Mouse (Mus musculus): ENCODE results near the gene Vcpkmt. TPM values are rescaled to one million over a fixed set of nuclear protein-coding genes. Genes with fewer than 3 reads are reported as not detected.
"Not testable (repeated sequence)": the region's sequence is repeated elsewhere in the genome, so short reads cannot be mapped to it uniquely, and the experiment has no call there.

Vcpkmt gene
- 25.5 and 30.6 TPM in 2 replicates for polyA plus RNA-seq (2015; fragmentation: Nextera tagmentation; extraction: Ambion mirVana)

GRCm38 (mm10) chr12:69582613-69583269 is at the start of gene Vcpkmt:
Gene Vcpkmt, minus strand, starts transcription at chr12:69583028.
- Histone ChIP-seq H3K36me3 (ENCODE audit: control insufficient read depth, insufficient read depth, low read length) (peaks cover 27% of the 10 kb centered on the region), H3K27me3 (replicated peaks; ENCODE audit: control insufficient read depth, insufficient read depth, low read length) (no peaks in the 10 kb centered on the region), H3K4me3 (ENCODE audit: low read length) (peak within 1 kb of the TSS; percentile 65), H3K4me1 (ENCODE audit: control insufficient read depth, insufficient read depth, low read depth, low read length) (peaks cover 12% of the 10 kb centered on the region), H3K4me2 (ENCODE audit: low read length) (peak within 1 kb of the TSS; percentile 78), H3K9me3 (ENCODE audit: control insufficient read depth, low read length) (no peaks in the 10 kb centered on the region), H3K9ac (ENCODE audit: low read depth, low read length) (peak within 1 kb of the TSS; percentile 80), H3K27ac (ENCODE audit: low read depth, low read length) (peak within 1 kb of the TSS; percentile 86)
- ATAC-seq: peak; percentile 97
- under 1% methylated on average over 56 of the region's 56 CpGs for WGBS

- not testable (repeated sequence) for H3K4me3 ChIP-seq (ENCODE audit: low read length); H3K4me1 ChIP-seq (ENCODE audit: control insufficient read depth, insufficient read depth, low read depth, low read length); ATAC-seq; H3K4me2 ChIP-seq (ENCODE audit: low read length); H3K9ac ChIP-seq (ENCODE audit: low read depth, low read length); H3K9me3 ChIP-seq (ENCODE audit: control insufficient read depth, low read length); H3K27me3 ChIP-seq (replicated peaks; ENCODE audit: control insufficient read depth, insufficient read depth, low read length); H3K27ac ChIP-seq (ENCODE audit: low read depth, low read length)
- peaks cover 13% of the 10 kb centered on the region for H3K36me3 ChIP-seq (ENCODE audit: control insufficient read depth, insufficient read depth, low read length)
- WGBS: 88% methylated on average over 5 of the region's 5 CpGs
Observed at GRCm38 (mm10) chr12:69618590-69618989, 35.8 kb upstream of the Vcpkmt start.

GRCm38 (mm10) chr12:69604367-69604766 is 21.5 kb upstream of the Vcpkmt start:
- Histone ChIP-seq H3K4me1 (ENCODE audit: control insufficient read depth, insufficient read depth, low read depth, low read length) (no peaks in the 10 kb centered on the region), H3K4me2 (ENCODE audit: low read length) (no peak overlapping the region), H3K27ac (ENCODE audit: low read depth, low read length) (no peak overlapping the region), H3K36me3 (ENCODE audit: control insufficient read depth, insufficient read depth, low read length) (peaks cover 9% of the 10 kb centered on the region), H3K9ac (ENCODE audit: low read depth, low read length) (no peak overlapping the region), H3K9me3 (ENCODE audit: control insufficient read depth, low read length) (no peaks in the 10 kb centered on the region), H3K27me3 (replicated peaks; ENCODE audit: control insufficient read depth, insufficient read depth, low read length) (no peaks in the 10 kb centered on the region), H3K4me3 (ENCODE audit: low read length) (no peak overlapping the region)
- WGBS: 95% methylated on average over 2 of the region's 2 CpGs
- no peak for ATAC-seq

GRCm38 (mm10) chr12:69597446-69597845 is 14.6 kb upstream of the Vcpkmt start:
- no peak for ATAC-seq
- H3K27ac ChIP-seq (ENCODE audit: low read depth, low read length): no peak overlapping the region
- 89% methylated on average over 4 of the region's 4 CpGs for WGBS

GRCm38 (mm10) chr12:69593130-69593529 is 10.3 kb upstream of the Vcpkmt start:
- no peak overlapping the region for H3K4me3 ChIP-seq (ENCODE audit: low read length)
- H3K9me3 ChIP-seq (ENCODE audit: control insufficient read depth, low read length): no peaks in the 10 kb centered on the region
- no peaks in the 10 kb centered on the region for H3K4me1 ChIP-seq (ENCODE audit: control insufficient read depth, insufficient read depth, low read depth, low read length)
- no peak overlapping the region for H3K4me2 ChIP-seq (ENCODE audit: low read length)
- H3K9ac ChIP-seq (ENCODE audit: low read depth, low read length): no peak overlapping the region
- WGBS: 87% methylated on average over 5 of the region's 5 CpGs
- no peak overlapping the region for H3K27ac ChIP-seq (ENCODE audit: low read depth, low read length)
- H3K27me3 ChIP-seq (replicated peaks; ENCODE audit: control insufficient read depth, insufficient read depth, low read length): no peaks in the 10 kb centered on the region
- ATAC-seq: no peak
- H3K36me3 ChIP-seq (ENCODE audit: control insufficient read depth, insufficient read depth, low read length): peaks cover 16% of the 10 kb centered on the region

More at GRCm38 (mm10) chr12:69597446-69597845, 14.6 kb upstream of the Vcpkmt start:
- no peaks in the 10 kb centered on the region for H3K4me1 ChIP-seq (ENCODE audit: control insufficient read depth, insufficient read depth, low read depth, low read length)
- no peak overlapping the region for H3K9ac ChIP-seq (ENCODE audit: low read depth, low read length)
- peaks cover 5% of the 10 kb centered on the region for H3K36me3 ChIP-seq (ENCODE audit: control insufficient read depth, insufficient read depth, low read length)
- no peaks in the 10 kb centered on the region for H3K27me3 ChIP-seq (replicated peaks; ENCODE audit: control insufficient read depth, insufficient read depth, low read length)
- H3K4me3 ChIP-seq (ENCODE audit: low read length): no peak overlapping the region
- no peaks in the 10 kb centered on the region for H3K9me3 ChIP-seq (ENCODE audit: control insufficient read depth, low read length)
- no peak overlapping the region for H3K4me2 ChIP-seq (ENCODE audit: low read length)

- peak overlapping the region; percentile 86 for H3K27ac ChIP-seq (ENCODE audit: low read depth, low read length)
- 0 out of 2 replicates have a peak, but pooled peaks have one; percentile 12 for ATAC-seq
Observed at GRCm38 (mm10) chr12:69583270-69583629, 422 bp upstream of the Vcpkmt start.

GRCm38 (mm10) chr12:69582216-69582612 is 614 bp downstream of the Vcpkmt start:
- peak overlapping the region; percentile 65 for H3K4me3 ChIP-seq (ENCODE audit: low read length)
- peak overlapping the region; percentile 86 for H3K27ac ChIP-seq (ENCODE audit: low read depth, low read length)
- peak overlapping the region; percentile 80 for H3K9ac ChIP-seq (ENCODE audit: low read depth, low read length)
- no peaks in the 10 kb centered on the region for H3K9me3 ChIP-seq (ENCODE audit: control insufficient read depth, low read length)
- ATAC-seq: no peak
- H3K27me3 ChIP-seq (replicated peaks; ENCODE audit: control insufficient read depth, insufficient read depth, low read length): no peaks in the 10 kb centered on the region
- WGBS: 26% methylated on average over 9 of the region's 9 CpGs
- peaks cover 32% of the 10 kb centered on the region for H3K36me3 ChIP-seq (ENCODE audit: control insufficient read depth, insufficient read depth, low read length)
- peak overlapping the region; percentile 78 for H3K4me2 ChIP-seq (ENCODE audit: low read length)
- H3K4me1 ChIP-seq (ENCODE audit: control insufficient read depth, insufficient read depth, low read depth, low read length): peaks cover 12% of the 10 kb centered on the region

More at GRCm38 (mm10) chr12:69583270-69583629, 422 bp upstream of the Vcpkmt start:
- Histone ChIP-seq H3K4me1 (ENCODE audit: control insufficient read depth, insufficient read depth, low read depth, low read length) (peaks cover 12% of the 10 kb centered on the region), H3K36me3 (ENCODE audit: control insufficient read depth, insufficient read depth, low read length) (peaks cover 24% of the 10 kb centered on the region), H3K9ac (ENCODE audit: low read depth, low read length) (peak overlapping the region; percentile 80), H3K27me3 (replicated peaks; ENCODE audit: control insufficient read depth, insufficient read depth, low read length) (no peaks in the 10 kb centered on the region), H3K4me3 (ENCODE audit: low read length) (peak overlapping the region; percentile 65), H3K9me3 (ENCODE audit: control insufficient read depth, low read length) (no peaks in the 10 kb centered on the region), H3K4me2 (ENCODE audit: low read length) (peak overlapping the region; percentile 78)
- 38% methylated on average over 5 of the region's 5 CpGs for whole genome bisulfite sequencing

- no peak overlapping the region for H3K9ac ChIP-seq (ENCODE audit: low read depth, low read length)
- H3K36me3 ChIP-seq (ENCODE audit: control insufficient read depth, insufficient read depth, low read length): peaks cover 28% of the 10 kb centered on the region
- ATAC-seq: no peak
- H3K27me3 ChIP-seq (replicated peaks; ENCODE audit: control insufficient read depth, insufficient read depth, low read length): no peaks in the 10 kb centered on the region
- no peak overlapping the region for H3K27ac ChIP-seq (ENCODE audit: low read depth, low read length)
- WGBS: 94% methylated on average over 5 of the region's 5 CpGs
- no peaks in the 10 kb centered on the region for H3K9me3 ChIP-seq (ENCODE audit: control insufficient read depth, low read length)
- H3K4me3 ChIP-seq (ENCODE audit: low read length): no peak overlapping the region
- H3K4me1 ChIP-seq (ENCODE audit: control insufficient read depth, insufficient read depth, low read depth, low read length): peaks cover 13% of the 10 kb centered on the region
- H3K4me2 ChIP-seq (ENCODE audit: low read length): no peak overlapping the region
Observed at GRCm38 (mm10) chr12:69579623-69580022, 3.2 kb downstream of the Vcpkmt start.

- Histone ChIP-seq H3K27ac (ENCODE audit: low read depth, low read length) (no peak overlapping the region), H3K4me2 (ENCODE audit: low read length) (no peak overlapping the region), H3K4me3 (ENCODE audit: low read length) (no peak overlapping the region), H3K9me3 (ENCODE audit: control insufficient read depth, low read length) (no peaks in the 10 kb centered on the region), H3K27me3 (replicated peaks; ENCODE audit: control insufficient read depth, insufficient read depth, low read length) (no peaks in the 10 kb centered on the region), H3K36me3 (ENCODE audit: control insufficient read depth, insufficient read depth, low read length) (peaks cover 28% of the 10 kb centered on the region), H3K4me1 (ENCODE audit: control insufficient read depth, insufficient read depth, low read depth, low read length) (peaks cover 4% of the 10 kb centered on the region), H3K9ac (ENCODE audit: low read depth, low read length) (no peak overlapping the region)
- 82% methylated on average over 9 of the region's 9 CpGs for WGBS
- ATAC-seq: no peak
Observed at GRCm38 (mm10) chr12:69576120-69576627, 6.7 kb downstream of the Vcpkmt start.
